Mouse (Mus musculus) frontal cortex, adult (tissue): Measurements from ENCODE around the gene Myl3.

Source experiments
- ATAC-seq: cut with Nextera tagmentation; 2 replicates; pipeline ENCODE4 v1.9.2; 2017; ENCODE audit warnings: mild to moderate bottlenecking, moderate library complexity, mixed read lengths; ENCODE audit not compliant: low TSS enrichment

The Myl3 gene

DNA sequence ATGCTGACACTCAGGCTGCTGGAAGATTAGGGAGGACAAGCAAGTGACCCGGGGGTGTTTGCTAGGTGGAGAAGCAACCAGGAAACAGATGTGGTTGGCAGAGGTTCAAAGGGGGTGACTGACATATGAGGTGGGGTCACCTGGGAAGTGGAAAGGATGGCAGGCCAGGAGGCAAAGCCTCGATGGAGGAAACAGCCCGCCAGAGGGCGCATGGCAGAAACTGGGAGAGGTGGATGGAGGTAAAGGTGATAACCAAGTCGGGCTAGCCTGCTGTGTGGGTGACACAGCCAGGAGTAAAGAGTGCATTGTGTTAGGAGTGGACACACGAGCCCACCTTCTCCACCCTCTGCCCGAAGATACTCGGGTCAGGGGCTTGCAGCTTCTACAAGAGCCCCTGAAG lies 11.8 kb upstream of the Myl3 start:
- no peak for ATAC-seq

DNA sequence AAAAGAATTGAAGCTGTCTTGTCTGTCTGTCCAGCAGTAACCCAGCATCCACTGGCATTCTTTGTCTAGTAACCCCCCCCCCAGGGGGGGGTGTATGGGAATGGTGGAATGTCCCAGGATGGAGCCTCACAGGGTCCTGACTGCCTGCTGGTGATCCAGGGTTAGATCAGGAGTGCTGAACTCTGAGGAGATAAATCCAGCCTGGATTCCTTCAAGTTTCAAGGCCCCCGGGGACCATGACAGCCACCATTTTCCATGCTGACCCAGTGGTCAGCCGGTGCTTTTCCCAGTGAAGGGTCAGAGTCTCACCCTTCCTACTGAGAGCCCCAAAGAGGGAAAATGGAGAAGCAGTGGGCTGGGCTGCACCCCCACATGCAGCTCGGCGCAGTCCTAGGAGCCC lies 9.8 kb upstream of the Myl3 start:
- no peak for ATAC-seq

DNA sequence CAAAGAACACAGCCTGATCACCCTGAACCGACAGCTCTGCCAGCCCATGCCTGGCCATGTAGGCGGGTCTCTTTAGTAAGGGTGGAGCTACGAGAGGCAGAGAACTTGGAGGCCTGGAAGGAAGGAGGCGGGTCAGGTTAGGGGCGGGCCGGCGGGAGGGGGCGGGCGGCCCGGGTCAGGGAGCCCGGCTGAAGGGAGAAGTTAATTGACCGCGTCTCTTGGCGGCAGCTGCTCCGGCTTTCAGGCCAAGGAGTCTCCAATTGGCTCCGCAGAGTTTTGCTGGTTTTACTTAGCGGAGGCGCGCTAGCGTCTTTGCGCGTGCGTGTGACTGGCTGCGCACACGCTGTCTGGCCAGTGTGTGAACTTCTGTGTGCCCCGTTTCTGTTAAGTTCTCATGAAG lies 9.0 kb upstream of the Myl3 start:
- ATAC-seq = peak; percentile 52; the same call in 1 of the 2 replicates

GRCm38 (mm10) chr9:110733102-110733501 lies 8.6 kb upstream of the Myl3 start:
- ATAC-seq = no peak

DNA sequence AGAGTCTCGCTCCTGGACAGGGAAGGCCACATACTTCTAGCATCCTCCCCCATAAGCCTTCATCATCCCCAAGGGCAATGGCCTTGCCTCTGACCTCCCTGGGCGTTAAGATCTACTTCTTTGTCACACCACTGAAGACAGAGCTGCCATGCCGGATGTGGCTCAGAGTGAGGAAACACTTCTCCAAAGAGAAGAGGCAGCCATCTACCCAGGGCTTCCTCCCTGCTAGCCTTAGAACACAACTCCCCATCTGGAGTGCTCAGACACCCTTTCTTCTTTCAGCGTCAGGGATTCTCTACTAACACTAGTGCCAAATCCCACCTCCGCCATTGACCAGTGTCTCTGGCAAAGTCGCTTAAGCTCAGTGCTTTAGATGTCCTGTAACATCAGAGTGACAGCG lies 7.5 kb upstream of the Myl3 start:
- ATAC-seq = no peak

GRCm38 (mm10) chr9:110736362-110736761 lies 5.3 kb upstream of the Myl3 start:
- ATAC-seq = no peak

DNA sequence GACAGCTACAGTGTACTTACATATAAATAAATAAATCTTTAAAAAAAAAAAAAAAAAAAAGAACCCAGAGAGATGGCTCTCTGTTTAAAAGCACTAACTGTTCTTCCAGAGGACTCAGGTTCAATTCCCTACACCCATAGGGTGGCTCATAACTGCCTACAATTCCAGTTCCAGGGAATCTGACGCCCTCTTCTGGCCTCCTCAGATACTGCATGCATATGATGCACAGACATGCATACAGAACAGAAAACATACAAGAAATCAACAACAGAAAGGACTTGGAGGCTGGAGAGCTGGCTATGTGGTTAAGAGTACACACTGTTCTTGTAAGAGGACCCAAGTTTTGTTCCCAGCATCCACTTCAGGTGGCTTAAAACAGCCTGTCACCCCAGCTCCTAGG lies 3.6 kb upstream of the Myl3 start:
- no peak for ATAC-seq

- no peak for ATAC-seq
Measured at GRCm38 (mm10) chr9:110739961-110740360, 1.7 kb upstream of the Myl3 start.

DNA sequence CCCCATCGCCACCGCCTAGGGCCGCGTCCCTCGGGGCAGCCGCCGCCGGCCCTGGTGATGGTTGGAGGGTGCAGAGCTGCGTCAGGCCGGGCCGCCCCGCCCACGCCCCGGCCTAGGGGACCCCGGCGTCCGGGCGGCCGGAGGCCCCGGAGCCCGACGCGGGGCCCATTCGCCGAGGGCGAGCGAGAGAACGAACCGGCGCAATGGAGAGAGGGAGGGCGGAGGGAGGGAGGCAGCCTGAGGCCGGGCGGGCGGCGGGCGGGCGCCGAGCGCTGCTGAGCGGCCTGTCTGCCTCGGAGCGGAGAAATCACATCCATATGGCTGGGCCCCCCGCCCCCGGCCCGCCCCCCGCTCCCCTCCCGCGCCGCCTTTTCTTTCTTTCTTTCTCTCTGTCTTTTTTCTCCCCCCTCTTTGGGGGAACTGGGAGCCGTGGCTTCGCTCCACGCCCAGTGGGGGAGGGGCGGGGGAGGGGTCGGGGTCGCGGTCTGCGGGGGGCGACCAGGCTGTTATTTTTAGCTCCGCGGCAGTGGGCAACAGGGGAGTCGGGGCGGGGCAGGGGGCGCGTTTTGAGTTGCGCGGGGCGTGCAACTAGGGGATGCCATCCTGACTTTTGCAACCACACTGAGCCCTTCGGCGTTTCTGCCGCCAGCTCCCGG lies 762 bp downstream of the Myl3 start:
- ATAC-seq = no peak

DNA sequence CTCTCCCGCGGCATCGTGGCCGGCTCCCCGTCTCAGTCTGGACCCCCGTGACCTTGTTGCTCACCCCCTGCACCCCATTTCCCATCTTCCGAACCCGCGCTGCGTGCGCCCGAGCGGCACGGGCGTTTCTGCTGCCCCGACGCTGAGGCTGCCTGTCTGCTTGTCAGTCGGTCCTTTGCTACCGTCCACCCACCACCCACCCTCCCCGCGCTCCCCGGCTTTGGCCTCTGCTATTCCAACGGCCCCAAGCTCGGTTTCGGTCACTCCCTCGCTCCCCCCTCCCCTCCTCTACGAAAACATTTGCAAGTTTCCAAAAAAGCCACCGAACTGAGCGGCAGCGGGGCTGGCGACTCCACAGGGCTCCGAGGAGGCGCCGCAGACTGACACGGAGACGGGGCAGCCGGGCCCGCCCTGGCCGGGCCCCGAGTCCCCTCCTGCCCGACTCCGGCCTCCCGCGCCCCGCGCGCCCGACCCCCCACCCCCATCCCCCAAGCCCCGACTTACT lies 1.3 kb downstream of the Myl3 start:
- no peak for ATAC-seq

GRCm38 (mm10) chr9:110743456-110744323 lies 2.0 kb downstream of the Myl3 start:
- no peak for ATAC-seq

DNA sequence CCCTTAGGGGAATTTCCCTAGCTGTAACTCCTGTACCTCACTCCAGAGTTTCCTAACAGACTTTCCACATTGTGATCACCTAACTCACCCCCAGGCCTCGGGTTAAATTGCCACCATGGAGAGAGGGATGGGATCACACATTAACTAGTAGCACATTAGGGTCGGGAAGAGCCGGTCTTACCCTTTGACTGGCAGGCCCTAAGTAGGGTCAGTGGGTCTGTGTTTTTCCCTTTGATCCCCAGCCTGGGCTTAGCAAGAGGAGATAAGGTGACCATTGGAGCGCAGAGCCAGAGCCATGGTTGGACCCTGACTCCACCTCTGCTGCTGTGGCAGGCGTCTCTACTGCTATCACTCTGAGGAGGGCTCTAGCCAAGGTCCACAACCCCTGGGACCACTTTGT lies 4.1 kb downstream of the Myl3 start:
- no peak for ATAC-seq

GRCm38 (mm10) chr9:110746238-110746637 lies 4.6 kb downstream of the Myl3 start:
- ATAC-seq = no peak

- no peak for ATAC-seq
Measured at GRCm38 (mm10) chr9:110746961-110747360, 5.3 kb downstream of the Myl3 start, which contains the start of gene Pth1r. TSS of gene Pth1r (minus strand) at chr9:110747145.

DNA sequence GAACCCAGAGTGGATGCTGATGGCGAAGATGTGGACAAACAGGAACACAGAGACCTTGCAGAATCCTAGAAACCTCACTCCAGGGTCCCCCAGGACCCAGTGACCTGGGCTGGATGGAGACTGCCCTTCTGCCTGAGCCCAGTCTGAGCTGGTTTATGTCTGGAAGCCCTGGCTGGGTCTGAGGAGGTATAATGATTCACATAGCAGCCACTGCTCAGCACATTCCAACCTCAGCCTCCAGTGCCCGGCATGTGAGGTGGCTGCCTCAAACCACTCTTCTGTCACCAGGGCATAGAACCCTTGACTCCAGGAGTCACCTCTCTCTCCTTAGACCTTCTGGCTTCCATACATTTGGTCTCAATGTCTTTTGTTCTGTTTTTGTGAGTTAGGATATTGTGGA lies 6.8 kb downstream of the Myl3 start:
- no peak for ATAC-seq

DNA sequence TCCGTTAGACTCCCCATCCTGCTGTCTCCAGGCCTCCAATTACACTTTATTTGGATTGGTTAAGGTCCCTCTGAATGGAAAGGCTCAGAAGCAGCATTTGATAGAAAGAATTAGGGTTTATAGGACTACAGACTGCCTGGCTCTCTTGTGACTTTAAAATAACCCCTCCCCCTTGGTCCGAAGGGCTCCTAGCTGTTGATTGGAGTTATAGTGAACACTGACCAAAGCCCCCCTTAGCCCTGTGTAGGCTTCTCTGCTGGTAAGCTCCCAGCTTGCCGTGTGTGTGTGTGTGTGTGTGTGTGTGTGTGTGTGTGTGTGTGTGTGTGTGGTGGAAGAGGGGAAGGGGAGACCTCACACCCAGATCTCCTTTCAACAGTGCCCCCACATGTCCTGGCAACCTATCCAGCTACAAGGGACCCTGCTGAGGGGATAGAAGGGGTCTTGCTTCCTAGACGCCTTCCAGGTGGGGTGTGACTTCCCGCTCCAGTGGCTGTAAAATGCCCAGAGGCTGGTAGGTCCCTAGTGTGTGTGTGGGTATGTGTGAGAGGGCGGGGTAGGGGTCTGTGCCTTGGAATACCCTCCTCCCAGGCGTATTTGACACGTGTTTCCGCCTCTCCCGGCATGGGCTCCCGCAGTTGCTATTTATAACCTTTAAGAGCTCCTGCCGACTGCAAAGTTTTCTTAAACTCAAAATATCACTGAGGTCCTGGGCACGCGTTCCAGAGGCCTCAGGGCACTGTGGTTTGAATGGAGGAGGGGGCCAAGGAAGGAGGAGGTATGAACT lies 8.9 kb downstream of the Myl3 start:
- no peak for ATAC-seq

DNA sequence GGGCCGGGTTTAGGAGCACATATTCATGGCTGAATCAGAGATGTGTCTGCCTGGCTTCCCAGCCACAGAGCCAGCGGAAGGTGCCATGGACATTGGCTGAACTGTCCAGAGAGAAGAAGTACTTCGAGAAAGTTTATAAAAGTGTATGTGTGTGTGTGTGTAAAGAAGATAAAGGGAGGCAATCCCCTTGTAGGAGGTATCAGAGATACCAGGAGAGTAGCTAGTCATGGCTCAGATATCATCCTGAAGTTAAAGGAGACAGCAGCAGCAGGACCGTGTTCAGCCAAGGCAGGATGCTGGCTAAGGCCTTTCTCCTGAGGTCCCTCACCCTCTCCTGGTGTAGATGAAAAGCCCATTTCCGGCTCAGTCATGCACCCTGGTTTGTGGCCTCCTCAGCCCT lies 9.8 kb downstream of the Myl3 start:
- ATAC-seq = no peak

DNA sequence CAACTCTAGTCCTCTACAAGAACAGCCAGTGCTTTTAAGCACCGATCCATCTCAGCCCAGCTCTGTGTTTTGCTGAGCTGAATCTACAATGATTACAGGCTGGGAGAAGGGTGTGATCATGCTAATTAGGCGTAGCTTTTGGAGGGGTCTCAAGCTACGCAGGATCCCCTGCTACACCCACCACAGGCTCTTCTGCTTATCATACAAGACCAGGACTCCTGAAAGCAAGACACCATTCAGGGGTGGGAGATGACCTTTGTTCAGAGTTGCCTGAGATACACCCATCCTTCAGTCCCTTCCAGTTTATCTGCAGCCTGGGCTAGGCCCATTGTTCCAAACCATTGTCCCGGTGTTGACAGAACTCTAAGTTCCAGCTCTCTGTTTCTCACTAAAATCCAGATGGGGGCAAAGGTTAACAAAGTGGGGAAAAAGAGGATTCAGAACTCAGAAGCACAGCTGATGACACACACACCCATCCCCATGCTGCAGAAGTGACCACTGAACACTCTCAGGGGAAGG lies 11.3 kb downstream of the Myl3 start:
- no peak for ATAC-seq

DNA sequence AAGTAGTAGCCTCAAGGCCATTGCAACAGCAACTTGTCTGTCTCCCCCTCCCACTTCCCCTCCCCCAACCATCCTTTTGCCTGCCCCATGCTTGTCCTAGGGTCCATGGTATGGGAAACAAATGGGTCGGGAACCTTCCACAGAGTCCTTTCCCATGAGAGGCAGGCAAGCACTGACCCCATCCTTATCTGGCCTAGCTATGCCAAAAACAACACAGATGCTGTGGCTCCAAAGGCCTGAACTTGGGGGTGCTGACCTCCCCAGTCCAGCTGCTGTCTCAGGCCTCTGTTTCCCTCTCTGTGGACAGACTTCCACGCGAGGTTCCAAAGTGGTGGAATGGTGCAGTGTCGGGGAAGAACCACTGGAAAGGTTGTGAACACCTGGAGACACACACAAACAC lies 12.1 kb downstream of the Myl3 start:
- no peak for ATAC-seq

DNA sequence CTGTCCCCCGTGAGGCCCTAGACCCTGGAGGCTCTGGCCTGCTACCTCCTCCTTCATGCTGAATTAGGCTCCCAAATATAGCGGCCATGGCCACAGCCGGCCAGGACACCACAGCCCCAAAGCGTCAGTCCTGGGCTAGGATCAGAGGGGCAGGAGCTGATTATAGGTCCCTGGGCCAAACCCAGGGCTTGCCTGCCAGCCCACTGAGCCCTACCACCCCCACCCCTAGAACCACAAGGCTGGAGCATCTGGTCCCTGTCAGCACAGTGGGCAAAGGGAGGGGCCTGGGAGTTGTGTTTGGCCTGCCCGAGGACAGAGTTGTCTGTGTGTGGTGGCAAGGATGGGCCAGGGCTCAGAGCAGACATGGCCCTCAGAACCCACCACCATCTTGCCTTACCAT lies 16.2 kb downstream of the Myl3 start:
- no peak for ATAC-seq

- peak; percentile 47; the same call in 1 of the 2 replicates for ATAC-seq
Measured at GRCm38 (mm10) chr9:110758605-110759004, 16.9 kb downstream of the Myl3 start.

- ATAC-seq = no peak
Measured at GRCm38 (mm10) chr9:110759265-110759664, 17.6 kb downstream of the Myl3 start.
